Mouse (Mus musculus) brown adipose tissue, adult 24 weeks (tissue): ENCODE measurements at regions not wholly inside any gene's neighbourhood (a gene's known extent, or its start where the extent isn't known, plus 50 kb on each side); places are given as distances from the start of the nearest gene placed in this dataset.

Experiments used
- H3K27ac ChIP-seq: fragments of 200-500 bp; replicated peaks from 2 replicates; pipeline ENCODE4 v1.5.1; 2012; ENCODE audit warnings: low read depth, mild to moderate bottlenecking, low read length
- H3K4me1 ChIP-seq: fragments of 200-500 bp; 2 replicates; pipeline ENCODE4 v1.6.1; 2012; ENCODE audit warnings: low read length, mixed read lengths; ENCODE audit not compliant: control insufficient read depth, insufficient read depth, insufficient read length
- H3K4me3 ChIP-seq: fragments of 200-500 bp; 2 replicates; pipeline ENCODE4 v1.5.1; 2012; ENCODE audit warnings: low read depth, mild to moderate bottlenecking, low read length, moderate library complexity; ENCODE audit not compliant: insufficient read depth

DNA sequence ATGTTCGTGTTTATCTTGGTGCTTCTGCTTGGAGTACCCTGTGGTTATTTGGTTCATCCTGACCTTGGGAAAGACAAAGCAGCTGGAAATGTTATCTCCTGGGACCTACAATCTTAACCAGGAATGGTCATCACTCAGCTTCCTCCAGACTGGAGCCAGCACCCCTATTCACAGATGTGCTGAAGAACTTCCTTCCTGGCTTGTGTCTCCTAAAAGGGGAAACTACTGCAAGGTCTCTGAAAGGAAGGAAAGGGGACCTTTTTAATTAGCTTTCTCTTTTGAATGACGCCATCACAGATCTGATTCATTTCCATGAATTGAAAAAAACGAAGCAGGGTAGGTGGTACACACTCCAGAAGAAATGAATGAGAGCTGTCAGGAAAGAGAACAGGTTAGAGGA lies 476.0 kb upstream of the A1bg start:
- H3K27ac ChIP-seq = no peak overlapping the region
- H3K4me1 ChIP-seq = peaks cover 5% of the 10 kb centered on the region
- no peak overlapping the region for H3K4me3 ChIP-seq

DNA sequence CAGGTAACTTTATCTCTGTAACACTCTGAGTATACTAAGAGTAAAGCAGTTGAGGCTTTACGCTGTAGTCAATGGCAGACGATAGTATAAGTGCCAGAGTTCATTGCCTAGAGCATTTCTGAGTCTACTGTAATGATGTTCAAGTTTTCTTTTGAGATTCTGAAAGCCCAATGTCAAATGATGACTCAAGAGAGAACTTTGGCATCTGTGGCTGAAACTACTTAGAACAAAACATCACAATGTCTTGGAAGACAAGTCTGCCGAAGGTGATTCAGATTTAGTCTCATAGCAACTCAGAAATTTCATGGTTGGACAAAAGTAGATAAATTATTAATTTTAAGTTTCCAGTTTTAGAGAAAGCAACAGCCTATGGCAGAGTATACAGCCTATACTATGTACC lies 474.2 kb upstream of the A1bg start:
- H3K27ac ChIP-seq = no peak overlapping the region
- H3K4me1 ChIP-seq = peaks cover 5% of the 10 kb centered on the region
- no peak overlapping the region for H3K4me3 ChIP-seq

GRCm38 (mm10) chr15:61395296-61395826 lies 472.5 kb upstream of the A1bg start:
- peaks cover 5% of the 10 kb centered on the region for H3K4me1 ChIP-seq
- 0 out of 2 replicates have a peak overlapping the region, but pooled peaks have one; percentile 18 for H3K27ac ChIP-seq
- H3K4me3 ChIP-seq = no peak overlapping the region

- Histone ChIP-seq H3K4me3 (no peak overlapping the region), H3K4me1 (no peaks in the 10 kb centered on the region), H3K27ac (no peak overlapping the region)
These were observed 457.9 kb upstream of the A1bg start for GRCm38 (mm10) chr15:61380666-61381065.

DNA sequence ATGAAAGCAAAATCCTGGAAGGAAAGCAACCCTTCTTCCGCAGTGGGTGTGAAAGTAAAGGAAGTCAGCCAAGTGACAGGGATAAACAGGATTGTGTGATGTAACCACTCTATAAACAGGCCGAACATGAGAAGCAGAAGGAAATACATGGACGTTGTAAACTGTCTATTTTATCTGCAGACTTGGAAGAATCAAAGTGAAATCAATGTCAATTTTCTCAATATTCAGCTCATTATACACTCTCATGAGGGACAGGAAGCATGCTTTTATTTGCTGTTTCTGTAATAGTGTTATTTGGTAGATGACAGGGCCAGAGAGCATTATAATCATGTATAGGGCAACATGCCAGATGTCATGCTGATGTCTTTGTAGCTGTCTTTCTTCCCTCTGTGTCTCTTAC lies 443.5 kb upstream of the A1bg start:
- Histone ChIP-seq H3K27ac (no peak overlapping the region), H3K4me1 (0 out of 2 replicates have a peak, but pooled peaks cover 2% of the 10 kb centered on the region), H3K4me3 (no peak overlapping the region)

DNA sequence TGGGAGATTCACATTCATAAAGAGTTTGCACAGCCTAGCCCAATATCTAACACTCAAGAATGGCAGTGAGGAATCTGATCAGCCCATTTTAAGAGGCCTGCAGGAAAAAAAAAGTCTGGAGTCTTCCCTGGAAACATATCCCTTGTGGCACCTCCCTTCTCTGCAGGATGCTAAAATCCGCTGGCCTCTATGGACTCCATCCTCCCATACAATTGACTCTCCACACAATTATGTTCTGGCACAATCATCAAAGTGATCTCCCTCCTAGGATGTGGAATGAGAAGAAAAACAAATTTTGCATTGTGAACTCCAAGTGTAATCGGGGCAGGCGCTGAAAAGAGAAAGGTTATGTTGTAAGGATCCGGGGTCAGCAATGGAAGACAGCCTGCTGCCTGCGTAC lies 442.7 kb upstream of the A1bg start:
- H3K4me1 ChIP-seq = 0 out of 2 replicates have a peak, but pooled peaks cover 2% of the 10 kb centered on the region
- no peak overlapping the region for H3K4me3 ChIP-seq
- no peak overlapping the region for H3K27ac ChIP-seq

GRCm38 (mm10) chr15:61364461-61364860 lies 441.6 kb upstream of the A1bg start:
- 0 out of 2 replicates have a peak, but pooled peaks cover 2% of the 10 kb centered on the region for H3K4me1 ChIP-seq
- no peak overlapping the region for H3K4me3 ChIP-seq
- H3K27ac ChIP-seq = peak overlapping the region; percentile 92

GRCm38 (mm10) chr15:61361254-61361653 lies 438.4 kb upstream of the A1bg start:
- Histone ChIP-seq H3K4me1 (0 out of 2 replicates have a peak, but pooled peaks cover 2% of the 10 kb centered on the region), H3K27ac (no peak overlapping the region), H3K4me3 (no peak overlapping the region)

GRCm38 (mm10) chr15:61355344-61355743 lies 432.5 kb upstream of the A1bg start:
- Histone ChIP-seq H3K27ac (peak overlapping the region; percentile 71), H3K4me3 (no peak overlapping the region)

DNA sequence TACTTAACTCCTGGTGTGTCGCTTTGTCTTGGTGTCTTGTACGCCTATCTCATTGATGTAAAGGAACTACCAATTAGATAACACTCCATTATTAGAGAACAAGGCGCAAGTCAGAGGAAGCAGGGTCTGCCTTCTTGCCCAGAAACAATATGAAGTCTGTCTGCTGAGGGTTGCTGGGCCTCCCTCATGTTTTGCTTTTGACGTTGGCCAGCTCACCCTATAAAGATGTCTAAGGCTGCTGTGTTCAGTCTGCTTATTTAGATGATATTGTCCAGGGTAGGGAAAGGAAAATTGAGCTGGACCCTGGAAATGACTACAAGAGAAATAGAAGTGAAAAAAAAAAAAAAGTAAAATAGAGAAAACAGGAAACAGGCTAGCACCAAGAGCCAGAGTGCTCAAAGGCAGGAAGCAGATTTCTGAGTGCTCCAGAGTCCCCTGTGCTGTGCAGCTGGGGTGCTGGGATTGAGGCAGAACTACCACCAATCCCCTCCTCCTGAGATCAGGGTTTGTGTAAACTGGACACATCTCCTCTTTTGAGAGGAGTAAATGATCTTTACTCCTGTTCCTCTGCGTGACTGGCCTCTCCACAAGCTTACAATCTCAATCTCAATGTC lies 429.0 kb upstream of the A1bg start:
- H3K4me3 ChIP-seq = no peak overlapping the region

More at GRCm38 (mm10) chr15:61355344-61355743, 432.5 kb upstream of the A1bg start:
- H3K4me1 ChIP-seq = peaks cover 3% of the 10 kb centered on the region; the same call in 1 of the 2 replicates

GRCm38 (mm10) chr15:61345101-61345500 lies 422.3 kb upstream of the A1bg start:
- Histone ChIP-seq H3K4me3 (no peak overlapping the region), H3K4me1 (no peaks in the 10 kb centered on the region), H3K27ac (no peak overlapping the region)

More for the DNA sequence above, 429.0 kb upstream of the A1bg start:
- H3K4me1 ChIP-seq = peaks cover 3% of the 10 kb centered on the region; the same call in 1 of the 2 replicates
- H3K27ac ChIP-seq = no peak overlapping the region

GRCm38 (mm10) chr15:61342618-61343017 lies 419.8 kb upstream of the A1bg start:
- Histone ChIP-seq H3K4me1 (no peaks in the 10 kb centered on the region), H3K27ac (no peak overlapping the region), H3K4me3 (no peak overlapping the region)

DNA sequence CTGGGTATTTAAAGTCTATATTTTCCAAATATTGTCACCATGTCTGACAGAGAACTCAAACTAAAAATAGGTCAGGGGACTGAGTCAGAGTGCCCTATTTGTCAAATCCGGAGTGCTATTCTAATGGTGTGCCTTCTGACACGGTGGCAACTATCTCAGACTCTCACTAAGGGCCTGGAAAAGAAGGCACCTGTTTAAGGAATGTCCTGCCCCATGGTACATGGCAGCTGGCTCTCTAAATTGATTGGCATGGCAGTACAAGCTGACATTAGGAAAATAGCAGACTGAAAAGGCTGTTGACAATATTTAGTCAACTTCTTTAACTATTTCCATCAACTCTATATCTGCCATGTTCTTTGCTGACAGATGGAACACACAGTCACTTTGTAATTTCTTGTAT lies 405.1 kb upstream of the A1bg start:
- no peak overlapping the region for H3K4me3 ChIP-seq
- H3K4me1 ChIP-seq = no peaks in the 10 kb centered on the region
- no peak overlapping the region for H3K27ac ChIP-seq

DNA sequence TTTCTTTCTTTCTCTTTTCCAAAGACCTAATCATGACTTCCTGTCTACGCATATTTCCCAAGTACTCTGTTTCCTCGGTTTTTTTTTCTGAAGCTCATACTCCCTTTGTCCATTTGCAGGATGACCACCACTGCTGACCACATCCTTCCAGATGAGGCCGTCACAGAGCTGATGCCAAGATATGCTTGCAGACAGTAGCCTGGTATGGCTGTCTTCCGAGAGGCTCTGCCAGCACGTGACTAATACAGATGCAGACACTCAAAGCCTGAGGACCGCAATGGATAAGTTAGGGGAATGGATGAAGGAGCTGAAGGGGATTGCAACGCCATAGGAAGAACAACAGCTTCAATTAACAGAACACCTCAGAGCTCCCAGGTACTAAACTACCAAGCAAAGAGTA lies 399.4 kb upstream of the A1bg start:
- Histone ChIP-seq H3K4me3 (no peak overlapping the region), H3K27ac (no peak overlapping the region), H3K4me1 (no peaks in the 10 kb centered on the region)

DNA sequence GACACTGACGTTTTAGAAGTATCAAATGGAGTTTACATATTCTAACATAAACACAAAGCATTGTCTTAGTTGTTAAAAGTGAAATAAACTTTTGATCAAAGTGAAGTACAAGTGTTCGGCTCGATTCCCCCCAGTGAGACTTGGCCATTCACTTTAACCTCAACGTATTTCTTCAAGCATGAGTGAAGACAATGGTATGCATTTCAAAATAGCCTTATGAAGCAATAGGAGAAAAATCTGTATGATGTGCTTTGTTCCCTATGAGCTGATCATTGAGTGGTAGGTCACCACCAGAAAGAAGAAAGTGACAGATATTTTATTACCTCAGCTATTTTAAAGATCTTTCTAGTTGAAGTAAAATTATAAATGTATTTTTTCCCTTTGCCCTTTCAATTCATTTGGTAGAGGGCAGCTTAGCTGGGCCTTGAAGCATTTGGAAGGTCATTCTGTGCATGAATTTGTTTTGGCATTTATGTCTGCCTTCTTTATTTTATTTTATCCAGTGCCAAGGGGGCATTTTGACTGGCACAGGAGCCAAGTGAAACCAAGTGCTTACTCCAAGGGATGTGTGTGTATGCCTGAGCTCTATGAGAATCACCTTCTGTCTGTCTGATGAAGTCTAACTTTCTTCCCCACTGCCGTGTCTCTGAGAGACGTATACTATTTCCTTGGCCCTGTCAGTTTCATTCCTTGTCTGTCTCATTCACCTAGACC lies 386.8 kb upstream of the A1bg start:
- H3K27ac ChIP-seq = 0 out of 2 replicates have a peak overlapping the region, but pooled peaks have one; percentile 40
- H3K4me3 ChIP-seq = no peak overlapping the region
- H3K4me1 ChIP-seq = no peaks in the 10 kb centered on the region

- H3K4me3 ChIP-seq = no peak overlapping the region
- H3K27ac ChIP-seq = no peak overlapping the region
- no peaks in the 10 kb centered on the region for H3K4me1 ChIP-seq
These were observed 386.1 kb upstream of the A1bg start for GRCm38 (mm10) chr15:61308936-61309335.
